Mouse (Mus musculus) megakaryocyte progenitor cell, adult 5-6 weeks (primary cell): Measurements from ENCODE around the gene Lrrc26. TPM values are rescaled to one million over a fixed set of nuclear protein-coding genes. Genes with fewer than 3 reads are reported as not detected.
A peak's percentile ranks its signal among the peaks of the same experiment; 100 is the strongest.
"Not testable (repeated sequence)": the region's sequence is repeated elsewhere in the genome, so short reads cannot be mapped to it uniquely, and the experiment has no call there.

ENCODE experiments used
- ATAC-seq: replicated peaks from 2 replicates; pipeline ENCODE4 v1.8.0; 2016; ENCODE audit warnings: mild to moderate bottlenecking, moderate TSS enrichment, inconsistent platforms; ENCODE audit not compliant: poor library complexity
- total RNA-seq, 2 experiments: library from RNA; stranded (forward) in 1 of 2; stranded (reverse) in 1 of 2; fragments of 157-497, 149-512 nt in 1 of 2; fragments of 200-1000 nt in 1 of 2; gene quantifications; 2 replicates each; pipeline versions ENCODE4 v1.2.3 to v1.2.4; 2015 to 2017

The Lrrc26 gene
- not detected in 2 replicates for total RNA-seq (2015)
- not detected in 2 replicates for total RNA-seq (2017)

DNA sequence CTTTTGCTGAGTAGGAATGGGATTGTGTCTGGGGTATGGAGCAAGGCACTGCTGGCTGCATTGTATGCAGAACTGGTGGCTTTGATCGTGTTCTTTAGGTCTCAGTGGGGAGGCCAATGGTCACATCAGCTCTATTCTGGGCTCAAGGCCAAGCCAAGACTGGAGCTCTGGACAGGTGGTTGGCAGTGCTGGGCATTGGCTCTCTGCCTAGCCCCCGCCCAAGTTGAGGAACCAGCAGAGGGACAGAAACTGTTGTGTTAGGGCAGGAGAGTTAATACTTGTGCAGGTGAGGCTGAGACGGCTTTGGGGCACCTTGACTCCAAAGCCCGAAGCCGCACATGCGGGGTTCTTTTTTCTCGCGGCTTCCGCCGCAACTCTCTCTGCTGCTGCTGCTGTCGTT, at the start of gene Lrrc26:
TSS of gene Lrrc26 (plus strand) at position 265 of the 400 bp plus-strand sequence.
- no peak for ATAC-seq

DNA sequence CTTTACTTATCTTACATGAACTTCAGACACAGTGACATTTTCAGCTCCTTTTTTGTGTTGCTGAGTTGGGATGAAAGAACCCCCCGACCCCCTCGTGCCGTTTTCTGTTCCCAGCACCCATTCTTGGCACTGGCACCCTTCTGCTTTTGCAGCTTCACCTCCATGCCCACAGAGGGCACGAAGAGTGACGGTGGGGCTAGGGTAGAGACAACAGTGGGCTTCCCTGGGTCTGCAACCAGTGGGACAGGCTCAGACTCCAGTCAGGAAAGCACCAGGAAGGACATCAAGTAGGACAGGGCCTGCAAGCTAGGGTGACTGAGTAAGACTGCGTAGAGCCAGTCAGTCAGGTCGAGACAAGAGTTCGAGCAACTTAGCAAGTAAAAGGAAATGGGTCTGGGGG, 49.4 kb upstream of the Lrrc26 start:
- no peak for ATAC-seq

DNA sequence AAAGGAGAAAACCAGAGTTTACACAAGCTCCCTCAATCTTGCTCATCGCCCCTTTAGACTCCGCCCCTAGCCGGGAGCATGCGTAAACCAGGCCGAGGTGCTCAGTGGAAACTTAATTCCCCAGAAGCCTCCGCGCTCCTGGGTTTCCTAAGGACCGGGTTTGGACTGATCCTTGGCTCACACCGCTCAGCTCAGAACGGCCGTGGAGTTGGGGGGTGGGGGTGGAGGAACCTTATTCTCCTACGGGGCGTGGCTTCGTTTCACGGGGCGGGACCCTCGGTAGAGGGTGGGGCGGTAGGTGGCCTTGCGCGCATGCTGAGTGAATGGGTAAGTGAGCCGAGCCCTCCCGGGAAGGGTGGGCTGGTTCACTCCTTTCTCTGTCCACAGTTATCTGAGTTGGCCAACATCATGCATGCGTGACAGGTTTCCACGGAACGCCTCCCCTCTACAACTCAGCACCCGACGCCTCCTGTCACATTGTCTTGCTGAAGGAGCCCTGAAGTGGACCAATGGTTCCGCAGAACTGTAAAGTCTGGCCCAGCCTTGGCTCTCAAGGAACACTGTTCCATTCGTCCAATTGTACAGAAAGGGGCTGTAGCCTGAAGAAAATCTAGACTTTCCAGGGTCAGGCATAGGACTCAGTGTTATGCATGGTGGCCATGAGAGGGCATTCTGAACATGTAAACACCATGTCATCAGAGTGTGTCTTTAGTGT, 48.8 kb upstream of the Lrrc26 start:
- peak; percentile 84 for ATAC-seq

DNA sequence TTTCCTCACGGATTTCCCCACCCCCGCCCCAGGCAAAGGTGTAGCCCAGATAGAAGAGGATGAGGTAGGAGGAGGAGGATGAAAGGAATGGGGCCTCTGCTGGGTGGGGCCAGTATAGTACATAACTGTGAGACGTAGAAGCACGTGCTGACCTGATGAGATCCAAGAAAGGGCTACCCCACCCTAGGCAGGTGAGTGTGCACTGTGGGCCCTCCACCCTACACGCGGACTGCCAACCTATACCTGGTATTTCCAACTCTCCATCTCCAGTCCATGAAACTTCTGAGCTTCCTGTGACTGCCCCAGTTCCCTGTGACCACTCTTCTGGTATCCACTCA, 48.3 kb upstream of the Lrrc26 start:
- ATAC-seq = no peak

DNA sequence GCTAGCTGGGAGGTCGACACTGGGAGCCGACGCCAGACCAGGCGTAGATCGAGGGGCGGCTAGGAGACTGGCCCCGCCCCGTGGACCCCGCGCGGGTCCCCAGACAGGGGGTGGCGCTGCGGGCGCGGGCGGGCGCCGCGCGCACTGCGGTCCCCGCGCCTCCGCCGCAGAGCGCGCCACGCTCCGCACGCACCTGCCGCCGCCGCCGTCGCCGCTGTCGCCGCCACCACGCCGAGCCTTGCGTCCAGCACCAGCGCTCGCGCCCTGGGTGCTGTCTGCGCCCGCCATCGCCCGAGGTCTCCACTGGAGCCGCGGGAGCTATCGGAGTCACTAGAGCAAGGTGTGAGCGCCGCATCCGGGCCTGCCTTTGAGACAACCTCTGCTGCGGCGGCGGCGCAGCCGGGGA, 47.6 kb upstream of the Lrrc26 start, which contains the start of the genes Rnf208 and Cysrt1:
TSS of gene Rnf208 (plus strand) at position 155 of the 406 bp plus-strand sequence.
TSS of gene Cysrt1 (minus strand) at position 352 of the 406 bp plus-strand sequence.
- ATAC-seq = no peak

DNA sequence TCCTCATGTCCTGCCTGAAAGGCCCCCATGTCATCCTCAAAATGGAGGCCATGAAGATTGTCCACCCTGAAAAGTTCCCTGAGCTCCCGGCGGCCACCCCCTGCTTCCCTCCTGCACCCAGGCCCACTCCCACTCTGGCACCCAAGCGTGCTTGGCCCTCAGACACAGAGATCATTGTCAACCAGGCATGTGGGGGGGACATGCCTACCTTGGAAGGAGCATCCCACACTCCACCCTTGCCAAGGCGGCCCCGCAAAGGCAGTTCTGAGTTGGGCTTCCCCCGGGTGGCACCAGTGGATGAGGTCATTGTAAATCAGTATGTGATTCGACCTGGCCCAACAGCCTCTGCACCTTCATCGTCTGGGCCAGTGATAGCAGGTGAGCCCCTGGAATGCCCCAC, 46.4 kb upstream of the Lrrc26 start:
- ATAC-seq = no peak

DNA sequence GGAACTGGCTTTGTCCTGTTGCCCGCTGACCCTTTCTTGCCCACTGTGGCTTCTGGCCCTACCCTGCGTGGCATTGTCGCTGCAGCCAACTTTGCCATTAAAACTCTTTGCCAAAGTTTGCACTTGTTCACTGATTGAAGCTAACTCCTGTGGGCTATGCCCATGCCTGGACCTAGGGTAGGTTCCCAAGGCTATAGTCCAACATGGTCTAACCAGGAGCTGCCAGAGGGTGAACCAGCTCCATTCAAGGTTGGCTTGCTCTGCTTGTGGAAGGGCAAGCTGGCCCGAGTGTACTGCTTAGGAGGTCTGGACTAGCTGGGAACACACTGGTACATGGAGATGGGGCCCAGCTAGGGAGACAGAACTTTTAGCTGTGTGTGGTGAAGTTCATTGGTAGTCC, 45.6 kb upstream of the Lrrc26 start:
- ATAC-seq = no peak

DNA sequence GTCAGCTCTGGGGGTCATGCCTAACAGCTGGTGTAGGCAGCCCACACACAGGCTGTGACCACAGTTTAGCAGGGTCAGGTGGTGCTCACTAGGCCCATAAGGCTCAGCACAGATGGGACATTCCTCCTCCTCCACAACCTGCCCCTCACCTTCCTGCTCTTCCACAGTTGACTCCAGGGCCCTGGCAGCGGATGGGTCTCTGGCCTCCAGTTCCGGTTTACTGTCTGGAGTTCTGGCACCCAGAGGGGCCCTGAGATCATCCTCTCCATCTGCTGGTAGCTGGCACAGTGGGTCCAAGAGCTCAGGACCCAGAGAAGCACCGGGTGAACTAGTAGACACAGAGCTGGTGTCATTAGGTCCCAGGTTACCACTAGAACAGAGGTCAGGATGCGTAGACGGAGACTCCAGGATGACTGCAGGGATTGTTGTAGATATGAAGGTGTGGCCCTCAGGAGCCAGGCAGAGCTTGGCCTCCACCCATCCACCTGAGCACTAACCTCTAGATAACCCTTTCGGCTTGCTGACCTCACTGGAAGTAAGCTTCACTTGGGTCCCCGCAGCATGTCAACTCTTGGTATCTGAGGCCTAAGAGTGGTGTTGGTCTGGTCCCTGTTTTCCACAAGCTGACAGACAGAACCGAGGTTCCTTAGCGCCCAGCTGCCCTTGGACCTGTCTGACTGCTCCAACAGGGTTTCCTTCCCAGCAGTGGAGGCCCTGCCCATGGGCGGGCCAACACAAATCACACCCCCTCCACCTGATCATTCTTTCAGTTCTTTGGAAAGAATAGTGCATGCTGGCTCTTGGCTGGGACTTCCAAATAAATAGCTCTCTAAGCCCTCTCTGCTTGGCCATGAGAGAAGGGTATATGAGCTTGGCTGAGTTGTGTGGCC, 43.3 kb upstream of the Lrrc26 start, which contains the start of gene AL732309.1:
TSS of gene AL732309.1 (minus strand) at position 681 of the 890 bp plus-strand sequence.
- ATAC-seq = no peak

DNA sequence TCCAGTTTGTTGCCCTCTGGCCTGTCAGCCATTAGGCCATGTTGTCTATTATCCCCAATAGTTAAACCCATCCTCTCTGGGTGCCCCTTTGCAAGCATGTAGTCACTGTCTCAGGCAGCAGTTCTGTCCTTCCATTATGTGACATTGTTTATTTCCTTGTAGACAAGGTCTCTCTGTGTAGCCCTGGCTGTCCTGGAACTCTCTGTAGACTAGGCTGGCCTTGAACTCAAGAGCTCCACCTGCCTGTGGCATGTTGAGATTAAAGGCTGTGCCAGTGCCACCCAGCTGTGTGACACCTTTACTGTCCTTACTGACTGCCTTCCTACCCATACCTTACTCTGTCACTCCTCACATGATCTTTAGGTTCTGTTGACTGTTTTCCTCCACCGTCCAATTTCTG, 37.4 kb upstream of the Lrrc26 start:
- peak; percentile 35; the same call in 1 of the 2 replicates for ATAC-seq

DNA sequence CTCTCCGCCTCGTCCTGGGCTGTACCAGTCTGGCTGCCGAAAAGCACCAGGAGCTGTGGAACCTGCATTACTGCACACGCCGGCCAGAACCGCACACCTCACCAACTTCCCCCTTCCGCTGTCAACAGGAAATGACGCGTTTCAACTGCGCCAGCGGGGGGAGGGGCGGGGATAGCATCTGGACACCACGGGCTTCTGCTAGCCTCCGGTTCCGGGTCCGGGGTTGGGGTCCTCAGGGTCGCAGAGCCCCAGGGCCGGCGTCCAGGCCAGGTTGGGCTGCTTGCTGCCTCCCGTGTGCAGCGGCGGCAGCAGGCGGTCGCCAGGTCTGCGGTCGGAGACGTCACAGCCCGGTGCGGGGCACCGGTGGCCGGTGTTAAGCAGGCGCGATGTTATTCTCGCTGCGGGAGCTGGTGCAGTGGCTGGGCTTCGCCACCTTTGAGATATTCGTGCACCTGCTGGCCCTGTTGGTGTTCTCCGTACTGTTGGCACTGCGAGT, 34.4 kb upstream of the Lrrc26 start, which contains the start of gene Tmem203:
TSS of gene Tmem203 (plus strand) at position 156 of the 496 bp plus-strand sequence.
- ATAC-seq = peak; percentile 91

DNA sequence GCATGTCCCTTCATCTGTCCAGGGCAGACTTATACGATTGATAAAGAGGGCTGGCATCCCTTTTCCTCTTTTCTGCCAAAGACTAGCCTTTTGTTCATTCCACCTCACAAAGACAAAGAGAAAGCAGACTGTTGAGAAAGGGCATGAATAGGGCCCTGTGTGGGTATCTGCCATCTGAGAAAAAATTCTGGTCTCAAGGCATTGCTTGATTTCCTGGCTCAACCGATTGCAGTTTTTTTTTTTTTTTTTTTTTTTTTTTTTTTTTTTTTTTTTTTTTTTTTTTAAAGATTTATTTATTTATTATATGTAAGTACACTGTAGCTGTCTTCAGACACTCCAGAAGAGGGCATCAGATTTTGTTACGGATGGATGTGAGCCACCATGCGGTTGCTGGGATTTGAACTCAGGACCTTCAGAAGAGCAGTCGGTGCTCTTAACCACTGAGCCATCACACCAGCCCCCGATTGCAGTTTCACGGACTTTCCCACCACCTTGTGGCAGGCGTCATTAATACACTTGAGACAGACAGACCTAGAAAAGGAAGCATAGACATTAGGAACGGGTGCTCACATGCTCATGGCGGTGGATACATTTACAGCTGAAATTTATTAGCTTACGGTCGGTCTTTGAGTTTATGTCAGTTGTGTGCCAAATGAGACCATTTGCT, 33.1 kb upstream of the Lrrc26 start:
- ATAC-seq = peak; percentile 76

DNA sequence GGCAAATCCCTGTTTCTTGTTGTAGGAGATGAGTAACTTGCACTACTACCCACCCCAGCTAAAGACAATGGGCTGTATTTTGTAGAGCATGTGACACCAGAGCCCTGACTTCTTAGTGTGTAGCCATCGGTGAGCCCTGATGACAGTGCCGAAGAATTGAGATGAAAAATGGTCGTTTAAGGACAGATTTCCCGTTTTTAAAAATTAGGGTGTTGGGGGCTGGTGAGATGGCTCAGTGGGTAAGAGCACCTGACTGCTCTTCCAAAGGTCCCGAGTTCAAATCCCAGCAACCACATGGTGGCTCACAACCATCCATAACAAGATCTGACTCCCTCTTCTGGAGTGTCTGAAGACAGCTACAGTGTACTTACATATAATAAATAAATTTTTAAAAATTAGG, 32.5 kb upstream of the Lrrc26 start:
- ATAC-seq = not testable (repeated sequence)

DNA sequence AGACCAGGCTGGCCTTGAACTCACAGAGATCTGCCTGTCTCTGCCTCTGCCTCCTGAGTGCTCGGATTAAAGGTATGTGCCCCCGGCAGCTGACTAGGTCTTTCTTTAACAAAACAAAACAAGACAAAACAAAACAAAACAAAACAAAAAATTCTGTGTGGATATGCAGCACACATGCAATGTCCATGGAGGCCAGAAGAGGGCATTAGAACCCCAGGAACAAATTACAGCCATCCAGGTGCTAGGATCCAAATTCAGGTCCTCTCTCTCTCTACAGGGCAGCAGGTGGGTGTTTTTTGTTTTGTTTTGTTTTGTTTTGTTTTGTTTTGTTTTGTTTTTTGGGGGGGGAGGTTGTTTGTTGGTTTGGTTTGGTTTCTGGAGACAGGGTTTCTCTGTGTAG, 30.8 kb upstream of the Lrrc26 start:
- ATAC-seq = no peak

DNA sequence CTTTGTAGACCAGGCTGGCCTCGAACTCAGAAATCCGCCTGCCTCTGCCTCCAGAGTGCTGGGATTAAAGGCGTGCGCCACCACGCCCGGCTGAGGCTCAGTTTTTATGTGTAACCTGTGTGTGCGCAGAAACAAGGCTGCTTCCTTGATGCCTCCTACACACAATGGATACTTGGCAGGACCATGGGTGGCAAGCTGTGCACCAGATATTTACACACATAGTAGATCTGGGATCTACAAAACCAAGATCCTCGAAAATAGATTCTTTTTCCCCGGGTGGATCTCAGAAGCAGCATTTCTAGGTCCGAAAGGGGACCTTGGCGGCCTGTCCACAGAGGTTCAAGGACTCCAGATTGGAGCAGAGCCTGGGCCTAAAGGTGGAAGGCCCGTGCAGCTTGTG, 27.8 kb upstream of the Lrrc26 start:
- ATAC-seq = no peak

DNA sequence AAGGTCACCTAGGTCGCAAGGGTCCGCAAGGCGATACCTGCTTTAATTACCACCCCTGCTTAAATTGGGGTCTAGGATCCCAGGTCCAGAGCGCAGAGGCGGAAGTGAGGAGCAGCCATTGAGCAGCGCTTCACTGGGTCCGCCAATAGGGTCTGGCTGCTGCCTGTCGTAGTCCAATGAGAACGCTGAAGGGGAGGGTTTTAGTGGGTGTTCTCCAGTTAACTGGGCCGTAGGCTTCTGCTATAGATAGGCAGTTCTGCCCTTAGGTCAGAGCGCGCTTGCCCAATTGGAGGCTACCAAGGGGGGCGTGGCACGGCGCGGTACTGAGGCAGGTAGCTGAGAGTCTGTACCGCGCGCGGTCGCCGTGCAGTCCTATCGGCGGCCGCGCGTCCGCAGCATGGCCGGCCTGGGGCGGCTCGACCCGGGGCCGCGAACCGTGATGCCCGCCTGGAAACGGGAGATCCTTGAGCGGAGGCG, 27.4 kb upstream of the Lrrc26 start, which contains the start of gene Tprn:
TSS of gene Tprn (plus strand) at position 328 of the 477 bp plus-strand sequence.
- peak; percentile 97 for ATAC-seq

DNA sequence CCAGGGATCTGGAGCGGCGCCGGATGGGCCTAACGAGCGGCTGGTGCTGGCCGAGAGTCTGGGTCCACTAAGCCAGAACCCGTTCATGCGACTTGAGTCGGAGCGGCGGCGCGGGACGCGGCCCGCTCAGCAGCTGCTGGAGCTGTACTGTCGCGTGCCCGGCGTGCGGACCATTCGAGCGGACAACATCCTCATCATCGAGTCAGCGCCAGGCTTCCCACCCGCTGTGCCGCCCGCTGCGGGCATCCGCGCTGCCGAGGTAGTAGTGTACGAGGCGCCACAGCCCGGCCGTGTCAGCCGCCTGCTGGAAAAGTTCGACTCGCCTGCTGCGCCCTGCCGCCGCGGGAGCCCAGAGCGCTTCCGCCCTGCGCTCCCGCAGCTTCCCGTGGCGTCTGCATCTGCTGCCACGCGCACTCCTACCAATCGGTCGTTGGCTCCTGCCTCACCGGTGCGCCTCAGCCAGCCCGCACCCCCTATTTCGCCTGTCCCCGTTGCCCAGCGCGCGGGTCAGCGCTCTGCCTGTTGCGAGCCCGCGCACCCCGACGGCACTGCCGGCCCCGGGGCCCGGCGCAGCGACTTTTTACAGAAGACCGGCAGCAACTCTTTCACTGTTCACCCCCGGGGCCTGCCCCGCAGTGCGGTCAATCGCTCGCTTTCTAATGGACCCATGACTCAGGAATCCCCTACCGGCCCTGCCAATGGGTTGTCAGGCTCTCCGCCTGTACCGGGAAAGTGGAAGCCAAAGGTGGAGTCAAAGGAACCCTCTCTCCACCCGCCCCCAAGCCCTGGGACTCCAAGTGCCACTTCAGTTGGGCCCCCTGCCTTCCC, 26.7 kb upstream of the Lrrc26 start:
- peak; percentile 15 for ATAC-seq

DNA sequence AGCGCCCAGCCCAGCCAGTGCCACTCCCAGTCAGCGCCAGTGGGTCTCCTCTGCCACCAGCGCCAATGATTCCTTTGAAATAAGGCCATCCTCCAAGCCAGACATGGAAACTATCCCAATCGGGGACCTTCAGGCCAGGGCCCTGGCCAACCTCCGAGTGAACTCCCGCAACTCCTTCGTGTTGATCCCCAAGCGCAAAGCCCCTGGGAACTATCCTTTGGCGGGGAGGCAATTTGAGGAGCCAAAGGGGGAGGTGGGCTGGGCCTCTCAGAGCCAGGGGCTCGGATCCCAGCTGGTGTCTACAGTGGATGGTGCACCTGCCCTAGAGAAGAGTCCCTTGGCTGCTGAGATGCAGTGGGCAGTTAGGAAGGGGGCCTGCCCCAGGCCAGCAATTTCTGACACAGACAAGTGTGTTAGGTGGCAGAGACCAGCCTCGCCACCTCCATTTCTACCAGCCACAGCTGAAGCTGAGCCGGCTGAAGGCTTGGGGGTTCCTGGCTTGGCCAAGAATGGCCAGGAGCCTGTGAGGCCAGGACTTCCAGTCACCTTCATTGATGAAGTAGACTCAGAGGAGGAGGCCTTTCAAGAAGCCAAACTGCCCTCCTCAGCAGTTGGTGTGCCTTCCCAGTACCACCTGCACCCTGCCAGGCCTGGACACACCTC, 26.0 kb upstream of the Lrrc26 start:
- ATAC-seq = no peak

DNA sequence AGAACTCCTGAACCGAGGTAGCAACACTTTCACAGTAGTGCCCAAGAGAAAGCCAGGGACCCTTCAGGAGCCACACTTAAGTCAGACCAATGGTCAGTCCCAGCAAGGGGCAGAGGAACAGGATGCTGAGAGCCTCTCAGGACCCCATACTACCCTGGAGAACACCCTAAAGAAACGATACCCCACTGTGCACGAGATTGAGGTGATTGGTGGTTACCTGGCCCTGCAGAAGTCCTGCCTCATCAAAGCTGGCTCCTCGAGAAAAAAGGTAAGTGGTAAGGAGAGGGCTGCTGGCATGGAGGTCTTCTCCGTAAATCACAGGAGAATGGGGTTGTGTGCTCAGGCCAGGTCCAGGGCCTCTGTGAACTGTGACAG, 25.4 kb upstream of the Lrrc26 start:
- ATAC-seq = no peak

DNA sequence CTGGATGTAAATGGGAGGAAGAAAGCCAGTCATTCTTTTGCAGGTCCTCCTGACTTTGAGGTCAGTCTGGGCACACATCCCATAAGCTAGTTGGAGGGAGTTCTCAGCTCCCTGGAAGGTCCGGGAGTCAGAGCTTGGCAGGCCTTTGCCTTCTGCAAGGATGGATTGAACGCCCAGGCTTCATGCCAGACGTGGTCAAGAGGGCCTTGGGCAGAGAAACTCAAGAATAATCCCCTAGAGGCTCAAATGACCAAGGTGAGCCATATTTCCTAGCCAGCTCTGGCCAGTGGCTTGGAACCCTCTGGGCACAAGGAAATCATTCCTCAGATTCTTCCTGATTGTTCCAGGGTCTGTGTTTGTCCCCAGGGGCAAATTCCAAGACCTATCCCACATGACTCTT, 24.9 kb upstream of the Lrrc26 start:
- ATAC-seq = no peak
